Mouse (Mus musculus) T-helper 2 cell (primary cell): ENCODE results near the gene Sox4.

Experiments used
- in situ Hi-C: fragments of 300-600 bp; cut with MboI, MseI; formaldehyde crosslinking; loops from one replicate; pipeline ENCODE4 v1.15.1; 2025; ENCODE audit warnings: high pct_unique_total_duplicates

Sox4 gene

GRCm38 (mm10) chr13:28947740-28948441 is 5.6 kb downstream of the Sox4 start:
- in situ Hi-C loops: no loop called here

- in situ Hi-C loops: no loop called here
Measured at GRCm38 (mm10) chr13:28946565-28947135, 6.9 kb downstream of the Sox4 start.

GRCm38 (mm10) chr13:28945681-28946080 is 7.8 kb downstream of the Sox4 start:
- in situ Hi-C loops: no loop called here

GRCm38 (mm10) chr13:28942926-28943325 is 10.6 kb downstream of the Sox4 start:
- in situ Hi-C loops: no loop called here

- in situ Hi-C loops: no loop called here
Measured at GRCm38 (mm10) chr13:28941983-28942630, 11.4 kb downstream of the Sox4 start.

GRCm38 (mm10) chr13:28933375-28933774 is 20.1 kb downstream of the Sox4 start:
- in situ Hi-C loops: no loop called here

GRCm38 (mm10) chr13:28931776-28932175 is 21.7 kb downstream of the Sox4 start:
- in situ Hi-C loops: no loop called here

GRCm38 (mm10) chr13:28931266-28931665 is 22.2 kb downstream of the Sox4 start:
- in situ Hi-C loops: no loop called here

GRCm38 (mm10) chr13:28930364-28930763 is 23.1 kb downstream of the Sox4 start:
- in situ Hi-C loops: no loop called here

- in situ Hi-C loops: no loop called here
Measured at GRCm38 (mm10) chr13:28929936-28930335, 23.6 kb downstream of the Sox4 start.

- in situ Hi-C loops: no loop called here
Measured at GRCm38 (mm10) chr13:28923136-28923535, 30.4 kb downstream of the Sox4 start.

- in situ Hi-C loops: no loop called here
Measured at GRCm38 (mm10) chr13:28917379-28918250, 35.9 kb downstream of the Sox4 start.

- in situ Hi-C loops: no loop called here
Measured at GRCm38 (mm10) chr13:28913656-28914055, 39.9 kb downstream of the Sox4 start.

GRCm38 (mm10) chr13:28906981-28907380 is 46.5 kb downstream of the Sox4 start:
- in situ Hi-C loops: no loop called here
